Mouse (Mus musculus) lung, postnatal 25 days (tissue): ENCODE measurements around the gene Olfr768.
"Not testable (repeated sequence)": the region's sequence is repeated elsewhere in the genome, so short reads cannot be mapped to it uniquely, and the experiment has no call there.

Experiments
- DNase-seq: peaks from one replicate; pipeline ENCODE4 v3.0.0; 2022; ENCODE audit warnings: low spot score

Gene Olfr768

DNA sequence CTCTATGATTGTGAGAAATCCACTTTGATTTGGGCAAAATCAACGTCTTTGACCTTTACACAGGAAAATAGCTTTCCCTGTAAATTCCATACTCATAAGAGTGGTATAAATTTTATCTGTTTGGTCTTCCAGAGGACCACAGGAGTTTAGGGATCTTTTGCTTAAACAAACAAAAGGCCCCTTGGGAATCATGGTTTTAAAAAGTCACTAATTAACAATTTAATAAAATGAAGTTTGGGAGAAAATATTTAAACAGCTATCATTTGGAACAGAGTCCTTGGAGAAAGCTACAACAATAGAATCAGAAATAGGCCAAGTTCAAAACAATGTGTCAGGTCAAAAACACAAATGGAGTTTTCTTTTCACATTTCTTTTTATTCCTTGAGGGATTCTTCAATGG lies at the start of gene Olfr768:
Gene Olfr768, minus strand, starts transcription at position 101 of the 400 bp plus-strand sequence.
- no peak for DNase-seq

DNA sequence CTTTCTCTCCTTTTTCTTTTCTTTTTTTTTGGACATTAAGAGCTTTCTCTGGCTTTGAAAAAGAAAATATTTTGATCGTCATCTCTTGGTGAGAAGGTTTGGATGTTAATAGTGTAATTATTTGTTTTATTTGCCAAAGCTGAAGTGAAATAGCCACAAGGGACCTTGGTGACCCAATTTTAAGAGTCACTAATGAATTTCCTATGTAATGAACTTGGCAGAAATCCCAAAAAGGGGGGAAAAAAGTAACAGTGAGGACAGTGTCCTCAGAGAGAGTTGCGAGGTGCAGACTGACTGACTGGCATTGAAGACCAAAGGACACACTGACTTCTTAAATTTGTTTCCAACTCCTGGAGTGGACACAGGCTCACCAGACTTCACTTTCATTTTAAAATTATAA lies 39.7 kb upstream of the Olfr768 start, which contains the start of gene Olfr770:
Gene Olfr770, minus strand, starts transcription at position 101 of the 400 bp plus-strand sequence.
- DNase-seq, result no peak

DNA sequence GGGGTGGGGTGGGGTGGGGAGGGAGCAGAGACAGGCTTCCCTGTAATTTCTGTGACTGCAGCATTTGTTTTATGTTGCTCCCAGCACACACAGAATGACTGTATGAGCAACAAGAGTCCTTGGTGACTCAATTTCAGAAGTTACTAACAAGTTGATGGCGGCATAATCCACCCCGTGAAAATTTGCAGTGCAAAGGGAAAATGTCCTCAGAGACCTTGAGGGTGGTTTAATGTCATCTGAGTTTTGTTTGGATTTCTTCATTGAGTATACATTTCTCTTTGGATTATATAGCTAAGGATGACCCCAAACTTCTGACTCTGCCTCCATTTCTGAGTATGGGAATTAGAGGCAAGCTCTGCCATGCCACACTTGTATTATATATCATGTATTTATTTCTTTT lies 18.6 kb upstream of the Olfr768 start, which contains the start of gene Olfr769:
Gene Olfr769, minus strand, starts transcription at position 101 of the 400 bp plus-strand sequence.
- no peak for DNase-seq

DNA sequence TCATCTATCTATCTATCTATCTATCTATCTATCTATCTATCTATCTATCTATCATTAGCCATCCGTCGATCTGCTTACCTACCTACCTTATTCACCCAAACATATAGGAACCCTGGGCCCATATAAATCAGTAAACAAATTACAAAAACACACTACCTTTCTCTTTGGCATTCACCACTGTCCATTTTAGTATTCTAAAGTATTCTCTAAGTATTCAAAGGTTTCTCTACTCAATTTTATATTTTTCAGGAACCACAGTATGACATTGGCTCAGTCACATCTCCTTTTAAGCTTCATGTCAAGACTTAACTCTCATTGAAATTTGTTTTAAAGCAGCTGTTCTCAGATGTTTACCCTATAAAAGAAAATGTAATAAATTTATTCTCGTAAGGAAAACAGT lies 16.0 kb upstream of the Olfr768 start:
- DNase-seq, result no peak

DNA sequence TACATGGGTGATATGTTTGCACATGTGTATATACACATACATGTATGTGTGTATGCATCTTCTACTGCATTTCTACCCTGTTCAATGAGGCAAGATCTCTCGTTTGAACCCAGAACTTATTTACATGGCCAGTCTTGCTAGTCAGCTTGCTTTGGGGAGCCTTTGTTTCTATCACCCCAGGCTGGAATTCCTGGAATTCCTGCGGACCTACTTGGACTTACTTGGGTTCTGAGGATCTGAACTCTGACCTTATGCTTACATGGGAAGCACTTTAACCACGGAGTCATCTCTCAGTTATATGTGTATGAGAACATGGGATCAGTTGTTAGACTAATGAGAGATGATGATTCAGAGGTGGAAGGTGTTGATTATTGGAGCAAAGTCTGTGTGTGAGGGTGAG lies 2.1 kb upstream of the Olfr768 start:
- DNase-seq, result no peak

DNA sequence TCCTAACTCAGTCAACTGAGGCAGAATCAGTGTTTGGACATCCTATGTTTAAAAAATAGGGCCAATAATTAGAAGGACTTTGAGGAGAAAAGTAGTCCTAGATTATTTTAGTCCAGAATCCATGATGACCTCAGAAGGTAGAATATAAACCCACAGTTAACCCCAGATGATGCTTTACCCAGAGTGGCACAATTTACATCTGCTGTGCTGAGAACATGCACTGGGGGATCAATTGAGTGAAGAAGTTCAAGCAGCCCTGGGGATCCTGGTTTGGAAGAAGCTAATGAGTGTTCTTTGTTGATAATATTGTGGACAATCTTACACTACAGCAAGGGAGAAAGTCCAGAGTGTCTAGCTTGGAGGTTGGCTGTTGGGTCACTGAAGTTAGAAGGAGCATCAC lies 16.4 kb downstream of the Olfr768 start, which contains the start of gene Olfr767:
Gene Olfr767, minus strand, starts transcription at position 101 of the 400 bp plus-strand sequence.
- not testable (repeated sequence) for DNase-seq

DNA sequence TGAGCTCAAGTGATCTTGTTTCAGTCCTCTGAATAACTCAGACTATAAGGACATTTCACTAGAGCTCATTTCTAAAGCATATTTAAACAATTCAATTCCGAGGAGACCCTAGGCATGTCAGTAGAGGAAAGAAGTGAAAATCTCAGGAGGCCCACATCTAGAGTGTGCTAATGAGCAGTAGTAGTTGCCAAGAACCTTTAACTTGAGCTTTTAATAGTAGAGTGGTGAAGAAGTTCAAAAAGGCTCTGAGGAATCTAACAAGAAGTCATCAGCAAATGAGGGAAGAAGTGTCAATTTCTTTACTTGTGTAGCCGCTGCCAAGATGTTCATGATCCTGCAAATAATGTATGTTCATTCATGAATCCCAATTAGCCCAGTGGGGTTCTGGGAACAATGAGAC lies 30.3 kb downstream of the Olfr768 start, which contains the start of gene Olfr766-ps1:
Gene Olfr766-ps1, minus strand, starts transcription at position 101 of the 400 bp plus-strand sequence.
- DNase-seq, result no peak

DNA sequence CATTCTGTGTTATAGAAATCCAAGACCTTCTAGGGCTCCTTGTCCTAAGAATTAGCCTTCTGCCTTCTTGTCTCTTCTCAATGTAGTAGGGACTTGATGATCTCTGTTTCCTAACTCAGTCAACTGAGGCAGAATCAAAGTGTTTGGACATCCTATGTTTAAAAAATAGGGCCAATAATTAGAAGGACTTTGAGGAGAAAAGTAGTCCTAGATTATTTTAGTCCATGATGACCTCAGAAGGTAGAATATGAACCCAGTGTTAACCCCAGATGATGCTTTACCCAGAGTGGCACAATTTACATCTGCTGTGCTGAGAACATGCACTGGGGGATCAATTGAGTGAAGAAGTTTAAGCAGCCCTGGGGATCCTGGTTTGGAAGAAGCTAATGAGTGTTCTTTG lies 49.3 kb downstream of the Olfr768 start, which contains the start of gene Olfr765:
Gene Olfr765, minus strand, starts transcription at position 101 of the 400 bp plus-strand sequence.
- DNase-seq, result not testable (repeated sequence)
